Mouse (Mus musculus) C2C12 (cell line): ENCODE data around the gene Rtn2.

Experiments
- CEBPB ChIP-seq: IDR thresholded peaks from one replicate; pipeline ENCODE4 v1.6.1; 2011; ENCODE audit warnings: low read depth, mild to moderate bottlenecking, control low read depth, moderate library complexity
- CTCF ChIP-seq: IDR thresholded peaks from one replicate; pipeline ENCODE4 v1.5.1; 2011; ENCODE audit not compliant: control insufficient read depth, insufficient read depth, insufficient read length
- MAX ChIP-seq: IDR thresholded peaks from one replicate; pipeline ENCODE4 v1.6.1; 2011; ENCODE audit warnings: mild to moderate bottlenecking, control low read depth
- MYOG ChIP-seq: IDR thresholded peaks from one replicate; pipeline ENCODE4 v1.6.1; 2011; ENCODE audit not compliant: control insufficient read depth, insufficient read length; ENCODE audit errors: extremely low read depth
- USF1 ChIP-seq: IDR thresholded peaks from one replicate; pipeline ENCODE4 v1.6.1; 2011; ENCODE audit warnings: low read depth, mild to moderate bottlenecking, control low read depth, moderate library complexity

DNA sequence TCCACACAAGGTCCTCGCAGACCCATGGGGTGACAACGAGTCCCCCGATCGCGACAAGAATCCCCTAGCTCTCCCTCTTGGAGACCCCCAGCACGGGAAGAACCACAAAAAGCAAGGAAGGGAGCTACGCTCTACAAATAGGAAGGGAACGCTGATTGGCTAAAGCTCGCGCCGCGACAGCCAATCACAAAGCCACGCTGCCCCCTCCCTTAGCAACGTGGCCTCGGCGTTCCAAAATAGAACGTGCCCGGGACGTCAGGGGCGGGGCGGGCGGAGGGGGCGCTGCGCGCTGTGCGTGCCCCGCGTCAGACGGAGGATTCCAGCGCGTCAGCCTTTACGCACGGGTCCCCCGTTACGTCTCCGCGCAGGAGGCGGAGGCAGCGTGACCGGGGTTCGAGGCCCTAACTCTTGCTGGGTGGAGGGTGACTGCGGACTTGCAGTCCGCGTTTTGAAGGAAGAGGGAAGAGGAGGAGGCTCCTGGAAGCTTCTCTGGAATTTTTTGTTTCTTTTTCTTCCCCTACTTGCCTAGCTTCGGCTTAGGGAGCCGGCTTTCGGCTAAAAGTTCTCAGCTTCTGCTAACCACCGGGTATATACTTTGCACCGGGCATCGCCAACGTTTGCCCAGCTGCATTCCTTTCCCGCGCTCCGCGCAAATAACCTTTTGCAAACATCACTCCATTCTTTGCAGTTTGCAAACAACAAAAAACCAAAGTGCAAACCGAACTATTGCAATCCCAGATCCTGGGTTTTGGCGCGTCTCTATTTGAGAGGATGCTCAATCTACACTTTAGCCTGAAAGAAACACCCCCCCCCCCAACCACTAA is 26.2 kb downstream of the Rtn2 start:
- no peak for TF ChIP-seq CTCF
- TF ChIP-seq MYOG = no peak
- no peak for TF ChIP-seq CEBPB
- TF ChIP-seq MAX = peak; percentile 62
- TF ChIP-seq USF1 = no peak
